Mouse (Mus musculus) large intestine, adult 2 months (tissue): ENCODE data around the gene Rassf1. TPM values are rescaled to one million over a fixed set of nuclear protein-coding genes. Genes with fewer than 3 reads are reported as not detected.

Source experiments
- DNase-seq: peaks from one replicate; pipeline ENCODE4 v3.0.0-alpha.2; 2012; ENCODE audit warnings: low read depth, low spot score
- WGBS: fragments of 180-500 bp; shearing (Covaris S2); methylation state at CpG from one replicate; pipeline ENCODE4 v1.1.7; 2018; 5-methylcytosine and 5-hydroxymethylcytosine counted together
- polyA plus RNA-seq: library from polyadenylated mRNA; depleted of rRNA; stranded (reverse); fragments of >200 nt; gene quantifications from 2 replicates; pipeline ENCODE4 v1.2.3, GENCODE M21; 2012

Gene Rassf1
- polyA plus RNA-seq, 1 experiment = 28.6 TPM

GRCm38 (mm10) chr9:107538711-107539110, 12.6 kb upstream of the Rassf1 start:
- 87% methylated on average over 3 of the region's 3 CpGs for WGBS

GRCm38 (mm10) chr9:107539940-107540339, 11.4 kb upstream of the Rassf1 start:
- 98% methylated on average over 8 of the region's 8 CpGs for WGBS
- DNase-seq = no peak

More at GRCm38 (mm10) chr9:107538711-107539110, 12.6 kb upstream of the Rassf1 start:
- no peak for DNase-seq

GRCm38 (mm10) chr9:107540420-107540819, 10.9 kb upstream of the Rassf1 start:
- 58% methylated on average over 4 of the region's 4 CpGs for WGBS
- DNase-seq = no peak

- 30% methylated on average over 10 of the region's 10 CpGs for WGBS
- no peak for DNase-seq
Measured at GRCm38 (mm10) chr9:107541005-107541404, 10.3 kb upstream of the Rassf1 start.

GRCm38 (mm10) chr9:107541474-107542351, 9.6 kb upstream of the Rassf1 start, which contains the start of the genes Cyb561d2 and Nprl2:
Cyb561d2 (minus strand) TSS chr9:107542193.
Nprl2 (plus strand) TSS chr9:107542226.
- WGBS = under 1% methylated on average over 46 of the region's 46 CpGs

GRCm38 (mm10) chr9:107542352-107542686, 9.0 kb upstream of the Rassf1 start:
- no peak for DNase-seq
- WGBS = under 1% methylated on average over 11 of the region's 11 CpGs

More at GRCm38 (mm10) chr9:107541474-107542351, 9.6 kb upstream of the Rassf1 start, which contains the start of the genes Cyb561d2 and Nprl2:
- peak; percentile 88 for DNase-seq

GRCm38 (mm10) chr9:107542721-107543120, 8.6 kb upstream of the Rassf1 start:
- no peak for DNase-seq
- 34% methylated on average over 8 of the region's 8 CpGs for WGBS

DNA sequence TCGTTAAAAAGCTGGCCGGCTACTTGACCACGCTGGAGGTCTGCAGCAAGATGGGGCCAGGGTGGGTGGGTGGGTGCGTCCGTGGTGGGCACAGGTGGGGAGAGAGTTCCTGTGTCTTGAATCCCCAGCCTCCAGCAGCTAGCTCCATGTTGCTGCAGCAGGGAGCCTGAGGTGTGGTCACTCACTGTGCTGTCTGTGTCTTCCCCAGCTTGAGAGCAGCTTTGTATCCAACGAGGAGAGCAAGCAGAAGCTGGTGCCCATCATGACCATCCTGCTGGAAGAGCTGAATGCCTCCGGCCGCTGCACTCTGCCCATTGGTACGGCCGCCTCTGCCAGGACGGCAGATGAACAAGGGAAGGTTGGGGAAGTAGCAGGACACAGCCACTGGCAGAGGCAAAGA, 8.1 kb upstream of the Rassf1 start:
- 85% methylated on average over 11 of the region's 11 CpGs for whole genome bisulfite sequencing

DNA sequence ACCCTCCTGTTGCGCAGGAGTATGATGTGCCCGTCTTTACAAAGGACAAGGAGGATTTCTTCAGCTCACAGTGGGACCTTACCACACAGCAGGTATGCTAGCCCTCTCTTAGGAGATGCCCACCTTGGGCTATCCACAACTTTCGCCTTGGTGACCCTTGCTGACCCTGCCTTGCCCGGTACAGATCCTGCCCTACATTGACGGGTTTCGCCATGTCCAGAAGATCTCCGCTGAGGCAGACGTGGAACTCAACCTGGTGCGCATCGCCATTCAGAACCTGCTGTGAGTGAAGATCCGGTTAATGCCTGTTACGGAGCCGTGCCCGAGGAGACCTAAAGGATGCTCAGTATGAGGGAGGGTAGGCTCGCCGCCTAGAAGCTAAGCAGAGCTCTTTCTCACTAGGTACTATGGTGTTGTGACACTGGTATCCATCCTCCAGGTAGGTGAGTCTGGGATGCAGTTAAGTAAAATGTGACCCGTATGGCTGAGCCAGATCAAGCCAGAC, 7.1 kb upstream of the Rassf1 start:
- WGBS = 95% methylated on average over 17 of the region's 17 CpGs

More for the DNA sequence above, 8.1 kb upstream of the Rassf1 start:
- no peak for DNase-seq

DNA sequence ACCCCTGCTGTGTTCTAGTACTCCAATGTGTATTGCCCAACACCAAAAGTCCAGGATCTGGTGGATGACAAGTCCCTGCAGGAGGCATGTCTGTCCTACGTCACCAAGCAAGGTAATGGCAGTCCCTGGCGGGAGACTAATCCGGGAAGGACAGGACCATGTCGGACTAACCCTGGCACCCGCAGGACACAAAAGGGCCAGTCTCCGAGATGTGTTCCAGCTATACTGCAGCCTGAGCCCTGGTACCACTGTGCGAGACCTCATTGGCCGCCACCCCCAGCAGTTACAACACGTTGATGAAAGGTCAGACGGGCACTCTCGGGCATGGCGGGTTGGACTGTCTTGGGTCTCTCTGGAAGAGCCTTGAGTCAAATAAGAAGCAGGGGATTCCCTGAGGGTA, 6.6 kb upstream of the Rassf1 start:
- WGBS = 95% methylated on average over 12 of the region's 12 CpGs
- no peak for DNase-seq

More for the DNA sequence above, 7.1 kb upstream of the Rassf1 start:
- no peak for DNase-seq

DNA sequence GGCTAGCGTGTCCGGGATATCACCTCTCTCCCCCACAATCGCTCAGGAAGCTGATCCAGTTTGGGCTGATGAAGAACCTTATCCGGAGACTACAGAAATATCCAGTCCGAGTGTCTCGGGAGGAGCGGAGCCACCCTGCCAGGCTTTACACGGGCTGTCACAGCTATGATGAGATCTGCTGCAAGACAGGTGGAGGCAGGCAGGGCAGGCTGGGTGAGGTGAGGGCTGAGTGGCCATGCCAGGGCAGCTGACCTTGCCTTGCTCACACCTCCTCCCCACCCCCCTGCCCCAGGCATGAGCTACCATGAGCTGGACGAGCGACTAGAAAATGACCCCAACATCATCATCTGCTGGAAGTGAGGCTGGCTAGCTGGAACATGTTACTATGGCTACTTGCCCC, 6.2 kb upstream of the Rassf1 start:
- DNase-seq = no peak
- 89% methylated on average over 10 of the region's 10 CpGs for WGBS

DNA sequence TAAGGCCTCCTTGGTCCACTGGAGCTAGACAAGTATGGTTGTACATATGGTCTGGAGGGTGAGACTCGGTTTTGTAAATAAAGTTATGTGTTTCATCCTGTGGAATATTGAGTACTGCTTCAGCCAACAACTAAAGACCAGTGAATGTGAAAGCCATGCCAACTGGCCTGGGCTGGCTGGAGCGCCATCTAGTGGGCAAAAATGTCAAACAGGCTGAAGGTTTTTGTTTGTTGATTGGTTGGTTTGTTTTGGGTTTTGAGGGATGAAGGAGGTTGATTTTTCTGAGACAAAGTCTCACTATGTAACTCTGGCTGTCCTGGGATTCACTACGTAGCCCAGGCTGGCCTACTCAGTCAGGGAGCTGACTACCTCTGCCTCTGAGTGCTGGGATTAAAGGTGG, 5.8 kb upstream of the Rassf1 start:
- WGBS = 13% methylated on average over 3 of the region's 3 CpGs
- DNase-seq = no peak

- WGBS = 3% methylated on average over 20 of the region's 20 CpGs
- no peak for DNase-seq
Measured at GRCm38 (mm10) chr9:107547026-107547425, 4.3 kb upstream of the Rassf1 start, which contains the start of gene Zmynd10. Zmynd10 (plus strand) TSS chr9:107547298.

DNA sequence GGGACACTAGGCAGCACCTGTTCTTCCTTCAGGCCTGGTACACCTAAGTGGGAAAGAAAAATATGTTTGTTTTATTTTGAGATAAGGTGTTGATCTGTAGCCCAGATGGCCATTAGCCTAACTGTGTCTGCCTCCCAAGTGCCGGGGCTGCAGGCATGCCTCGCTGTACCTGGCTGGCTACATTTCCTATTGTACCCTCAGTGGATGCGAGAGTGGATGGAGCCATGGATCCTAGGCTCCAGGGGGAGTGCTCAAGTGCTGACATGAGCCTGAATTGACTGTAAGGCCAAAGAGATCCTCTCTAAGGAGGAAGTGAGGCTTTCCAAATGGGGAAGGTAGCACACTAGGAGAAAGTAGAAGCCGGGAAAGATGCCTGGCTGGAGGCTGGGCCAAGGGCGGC, 3.4 kb upstream of the Rassf1 start:
- no peak for DNase-seq
- WGBS = 68% methylated on average over 5 of the region's 5 CpGs

DNA sequence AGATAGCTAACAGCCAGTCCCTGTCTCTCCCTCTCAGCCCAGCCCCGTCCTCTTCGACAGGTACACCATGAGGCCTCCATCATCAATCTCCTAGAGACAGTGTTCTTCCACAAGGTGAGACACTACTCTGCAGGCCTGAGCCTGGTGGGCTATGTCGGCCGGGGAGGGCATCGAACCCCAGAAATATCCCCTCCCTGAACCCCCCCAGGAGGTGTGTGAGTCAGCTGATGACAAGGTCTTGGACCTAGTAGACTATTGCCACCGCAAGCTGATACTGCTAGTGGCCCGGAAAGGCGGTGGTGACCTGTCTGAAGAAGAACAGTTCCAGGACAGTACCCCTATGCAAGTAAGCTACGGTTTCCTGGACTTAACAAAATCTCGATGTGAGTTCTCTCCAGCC, 2.5 kb upstream of the Rassf1 start:
- 96% methylated on average over 10 of the region's 10 CpGs for WGBS

DNA sequence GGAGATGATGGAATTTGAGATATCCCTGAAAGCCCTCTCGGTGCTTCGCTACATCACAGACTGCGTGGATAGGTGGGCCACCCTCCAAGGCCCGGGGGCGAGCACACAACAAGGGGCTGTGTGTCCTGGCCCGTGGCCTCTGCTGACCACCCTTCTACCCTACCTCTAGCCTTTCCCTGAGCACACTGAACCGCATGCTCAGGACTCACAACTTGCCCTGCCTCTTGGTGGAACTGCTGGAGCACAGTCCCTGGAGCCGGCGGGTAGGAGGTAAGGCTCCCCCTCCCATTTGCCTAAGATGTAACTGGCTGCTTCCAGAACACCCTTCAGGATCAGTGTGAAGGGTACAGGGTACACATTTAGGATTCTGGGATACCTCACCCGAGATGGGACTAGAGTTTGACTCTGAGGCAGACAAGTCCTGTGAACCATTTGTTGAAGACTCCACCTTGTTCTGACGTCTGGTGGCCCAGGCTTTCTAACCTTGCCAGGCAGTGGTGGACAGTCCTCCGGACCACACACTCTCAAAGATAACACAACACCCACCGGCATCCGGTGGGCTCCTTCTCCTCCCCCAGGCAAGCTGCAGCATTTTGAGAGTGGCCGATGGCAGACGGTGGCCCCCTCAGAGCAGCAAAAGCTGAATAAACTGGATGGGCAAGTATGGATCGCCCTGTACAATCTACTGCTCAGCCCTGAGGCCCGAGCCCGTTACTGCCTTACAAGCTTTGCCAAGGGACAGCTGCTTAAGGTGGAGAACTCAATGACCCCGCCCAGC, 1.9 kb upstream of the Rassf1 start:
- no peak for DNase-seq
- WGBS = 87% methylated on average over 20 of the region's 20 CpGs

More for the DNA sequence above, 2.5 kb upstream of the Rassf1 start:
- DNase-seq = no peak

- DNase-seq = no peak
Measured at GRCm38 (mm10) chr9:107550491-107551116, 751 bp upstream of the Rassf1 start.

DNA sequence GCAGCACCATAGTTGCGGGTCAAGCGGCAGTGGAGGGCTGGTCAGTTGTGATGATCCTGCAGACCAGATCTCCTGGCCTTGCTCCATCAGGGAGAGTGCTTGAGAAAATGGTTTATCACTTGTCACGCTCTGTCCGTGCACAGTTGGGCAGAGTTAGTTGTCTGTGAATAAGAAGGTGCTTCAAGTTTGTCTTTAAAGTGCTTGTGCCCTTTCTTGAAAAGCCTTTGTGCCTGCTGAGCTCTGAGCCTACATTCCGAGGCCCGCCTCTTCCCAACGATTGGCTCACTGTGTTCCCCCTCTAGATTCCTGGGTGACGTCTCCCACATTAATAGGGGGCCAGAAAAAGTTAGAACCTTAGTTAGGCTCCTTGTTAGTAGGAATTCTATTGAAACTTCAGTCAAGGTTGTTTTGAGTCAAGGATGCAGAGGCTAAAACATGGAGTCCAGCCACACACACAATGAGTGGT, 568 bp downstream of the Rassf1 start:
- 36% methylated on average over 8 of the region's 8 CpGs for WGBS

More at GRCm38 (mm10) chr9:107550491-107551116, 751 bp upstream of the Rassf1 start:
- WGBS = 65% methylated on average over 23 of the region's 23 CpGs

GRCm38 (mm10) chr9:107552690-107553393, 1.5 kb downstream of the Rassf1 start:
- DNase-seq = no peak
- 80% methylated on average over 5 of the region's 5 CpGs for WGBS

More for the DNA sequence above, 568 bp downstream of the Rassf1 start:
- no peak for DNase-seq
